Mouse (Mus musculus): ENCODE measurements around the gene Adamtsl1.

Gene Adamtsl1

DNA sequence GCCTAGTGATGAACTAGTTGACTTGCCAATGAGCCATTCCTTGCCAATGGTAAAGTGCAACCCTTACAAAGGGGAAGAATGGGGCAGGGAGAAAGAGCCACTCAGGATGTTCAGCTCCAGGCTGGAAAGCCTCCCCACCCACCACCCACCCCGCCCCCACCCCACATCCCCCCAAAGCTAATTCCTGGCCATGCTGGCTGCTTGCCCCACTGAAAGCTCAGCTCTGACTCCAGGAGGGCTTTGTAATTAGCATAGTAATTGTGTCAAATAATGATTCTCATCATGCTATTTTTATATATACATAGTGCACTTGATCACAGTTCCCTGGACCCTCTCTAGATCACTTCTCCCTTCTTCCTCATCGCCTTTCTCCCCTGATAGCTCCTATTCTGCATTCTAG, 798.4 kb downstream of the Adamtsl1 start:
- DNase-seq (ENCODE audit: extremely low spot score): no peak

DNA sequence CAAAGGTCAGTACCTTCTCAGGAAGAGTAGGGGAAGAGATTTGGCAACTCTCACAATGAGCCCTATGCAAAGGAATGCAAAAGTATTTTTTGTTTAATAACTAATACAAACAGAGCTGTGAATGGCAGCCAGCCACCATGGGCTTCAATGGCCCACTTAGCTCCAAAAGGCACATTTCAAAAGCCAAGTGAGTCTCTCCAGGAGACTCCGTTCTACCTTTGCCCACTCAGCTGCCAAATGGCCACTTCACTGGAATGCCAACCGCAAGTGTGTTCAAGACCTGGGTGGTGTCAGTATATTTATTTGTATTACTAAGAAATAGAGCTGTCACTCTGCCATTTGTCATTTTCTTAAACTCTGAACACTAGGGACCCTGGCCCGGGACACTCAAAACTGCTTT, 800.5 kb downstream of the Adamtsl1 start:
- DNase-seq (ENCODE audit: extremely low spot score): no peak

DNA sequence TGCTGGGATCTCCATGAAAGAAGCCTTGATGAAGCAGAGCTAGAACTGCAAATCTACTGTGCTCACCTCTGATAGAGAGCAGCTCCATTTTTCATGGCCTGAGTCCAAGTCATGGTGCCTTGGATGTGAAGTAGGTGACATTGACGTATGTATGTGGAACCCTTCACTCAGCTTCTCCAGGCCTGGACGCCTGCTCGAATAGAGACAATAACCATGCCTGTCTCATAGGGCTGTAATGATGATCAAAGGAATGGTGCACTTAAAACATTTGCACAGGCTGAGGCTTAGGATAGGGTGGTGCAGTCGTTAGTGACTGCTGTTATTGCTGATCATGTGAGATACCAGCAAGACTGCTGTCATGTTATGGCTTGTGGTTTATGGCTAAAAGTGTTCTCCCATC, 801.1 kb downstream of the Adamtsl1 start:
- no peak for DNase-seq (ENCODE audit: extremely low spot score)

GRCm38 (mm10) chr4:86317916-86318542, 804.1 kb downstream of the Adamtsl1 start:
- DNase-seq (ENCODE audit: extremely low spot score): no peak

- DNase-seq (ENCODE audit: extremely low spot score): no peak
Measured at GRCm38 (mm10) chr4:86325411-86325810, 811.4 kb downstream of the Adamtsl1 start.

GRCm38 (mm10) chr4:86326003-86326402, 812.0 kb downstream of the Adamtsl1 start:
- DNase-seq (ENCODE audit: extremely low spot score): no peak

GRCm38 (mm10) chr4:86326638-86327037, 812.7 kb downstream of the Adamtsl1 start:
- DNase-seq (ENCODE audit: extremely low spot score): no peak

DNA sequence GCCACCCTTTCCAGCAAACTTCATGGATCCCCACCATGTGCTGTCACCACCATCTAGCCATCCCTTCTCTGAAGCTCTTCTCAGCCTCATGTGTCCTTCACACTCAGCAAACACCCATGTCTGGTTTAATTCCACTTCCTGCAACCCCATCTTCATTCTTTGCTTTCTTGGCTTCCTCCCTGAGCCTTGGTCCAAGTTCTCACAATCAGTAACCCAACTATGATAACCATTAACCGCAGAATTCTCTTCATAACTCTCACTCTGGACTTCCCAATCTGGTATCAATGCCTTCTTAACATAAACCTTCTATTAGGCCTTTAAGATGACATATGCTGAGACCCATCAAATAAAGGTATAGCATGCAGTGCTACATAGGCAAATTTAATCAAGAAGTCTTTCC, 815.5 kb downstream of the Adamtsl1 start:
- DNase-seq (ENCODE audit: extremely low spot score): no peak

- DNase-seq (ENCODE audit: extremely low spot score): no peak
Measured at GRCm38 (mm10) chr4:86335861-86336415, 822.0 kb downstream of the Adamtsl1 start.

- no peak for DNase-seq (ENCODE audit: extremely low spot score)
Measured at GRCm38 (mm10) chr4:86337216-86337765, 823.3 kb downstream of the Adamtsl1 start.

DNA sequence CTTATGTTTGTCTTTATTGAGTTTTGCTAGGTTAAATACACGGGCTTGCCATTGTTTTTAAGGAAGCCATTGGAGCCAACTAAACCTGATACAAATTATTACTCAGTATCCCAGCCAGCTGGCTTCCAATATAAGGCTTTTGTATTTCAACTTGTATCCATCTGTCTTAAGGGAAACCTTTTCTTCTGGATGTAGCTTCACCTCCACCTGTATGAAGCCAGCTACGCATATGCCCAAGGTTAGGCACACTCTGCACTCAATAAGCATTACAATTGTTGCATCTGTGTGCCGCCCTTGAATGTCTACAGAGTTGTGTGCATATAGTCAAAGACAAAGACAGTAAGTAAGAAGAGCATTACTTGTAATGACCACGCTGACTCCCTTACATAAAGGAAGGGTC, 835.4 kb downstream of the Adamtsl1 start:
- no peak for DNase-seq (ENCODE audit: extremely low spot score)

- DNase-seq (ENCODE audit: extremely low spot score): no peak
Measured at GRCm38 (mm10) chr4:86352121-86352520, 838.1 kb downstream of the Adamtsl1 start.

- DNase-seq (ENCODE audit: extremely low spot score): no peak
Measured at GRCm38 (mm10) chr4:86353550-86353949, 839.6 kb downstream of the Adamtsl1 start.

GRCm38 (mm10) chr4:86359398-86359797, 845.4 kb downstream of the Adamtsl1 start:
- DNase-seq (ENCODE audit: extremely low spot score): no peak

- no peak for DNase-seq (ENCODE audit: extremely low spot score)
Measured at GRCm38 (mm10) chr4:86369055-86369454, 855.1 kb downstream of the Adamtsl1 start.

DNA sequence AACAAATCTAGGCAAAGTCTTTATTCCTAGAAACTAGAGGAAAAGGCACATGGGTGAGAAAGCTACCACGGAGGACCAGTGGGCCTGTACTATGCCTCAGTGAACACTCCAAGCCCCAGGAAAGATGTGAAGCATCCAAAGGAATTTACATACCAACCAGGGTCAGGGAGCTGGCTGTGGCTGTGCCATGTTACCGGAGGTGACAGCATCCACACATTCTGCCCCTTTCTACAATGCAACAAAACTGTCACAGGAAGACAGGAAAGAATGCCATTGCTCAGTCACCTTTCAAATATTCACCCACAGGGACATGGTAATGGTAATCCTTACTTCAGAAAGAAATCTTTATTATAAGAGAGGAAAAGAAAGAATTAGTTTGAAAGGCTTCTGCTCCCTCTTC, 859.2 kb downstream of the Adamtsl1 start:
- no peak for DNase-seq (ENCODE audit: extremely low spot score)

DNA sequence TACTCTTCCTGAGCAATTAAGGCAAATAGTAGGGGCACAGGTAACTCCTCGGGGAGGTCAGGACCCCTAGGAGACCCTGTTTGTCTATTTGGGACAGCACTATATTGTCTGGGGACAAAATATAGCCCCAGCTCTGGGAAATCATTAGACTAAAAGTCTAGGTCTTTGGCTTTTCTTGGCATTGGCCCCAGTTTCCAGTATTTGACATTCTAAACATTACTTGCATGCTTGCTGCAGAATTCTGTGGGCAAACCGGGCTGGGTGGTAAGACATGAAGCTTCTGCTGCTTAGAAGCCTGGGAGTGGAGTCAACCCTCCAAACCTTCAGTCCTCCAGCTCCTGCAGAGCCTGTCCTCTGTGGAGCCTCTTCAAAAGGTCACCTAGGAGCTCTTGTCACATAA, 869.2 kb downstream of the Adamtsl1 start:
- no peak for DNase-seq (ENCODE audit: extremely low spot score)

- DNase-seq (ENCODE audit: extremely low spot score): no peak
Measured at GRCm38 (mm10) chr4:86385121-86385520, 871.1 kb downstream of the Adamtsl1 start.

- DNase-seq (ENCODE audit: extremely low spot score): no peak
Measured at GRCm38 (mm10) chr4:86388430-86388829, 874.5 kb downstream of the Adamtsl1 start.

GRCm38 (mm10) chr4:86391176-86391575, 877.2 kb downstream of the Adamtsl1 start:
- DNase-seq (ENCODE audit: extremely low spot score): no peak

DNA sequence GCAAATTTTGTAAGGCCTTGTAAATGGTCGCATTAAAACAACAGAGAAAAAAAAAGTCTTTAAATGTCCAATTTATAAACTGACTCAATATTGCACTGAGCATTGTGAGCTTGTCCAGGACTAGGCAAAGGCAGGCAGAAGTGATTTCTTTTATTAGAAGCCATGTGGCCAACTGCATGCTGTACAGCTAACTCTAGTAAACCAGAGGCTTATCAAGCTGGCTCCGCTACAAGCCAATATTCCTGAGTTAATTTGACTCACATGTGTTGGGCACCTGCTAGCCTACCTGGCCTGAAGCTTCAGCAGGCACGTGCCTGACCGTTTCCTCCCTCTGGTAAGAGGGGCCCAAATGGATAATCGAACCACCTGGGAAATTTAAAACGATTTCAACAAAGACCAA, 881.7 kb downstream of the Adamtsl1 start:
- no peak for DNase-seq (ENCODE audit: extremely low spot score)

- no peak for DNase-seq (ENCODE audit: extremely low spot score)
Measured at GRCm38 (mm10) chr4:86396672-86397288, 882.8 kb downstream of the Adamtsl1 start.

GRCm38 (mm10) chr4:86397470-86397869, 883.5 kb downstream of the Adamtsl1 start:
- no peak for DNase-seq (ENCODE audit: extremely low spot score)

Measured in embryo, embryonic 9.5 days (tissue).